ENCODE assay signal across 27 mouse cellular contexts in the genomic region with DNA sequence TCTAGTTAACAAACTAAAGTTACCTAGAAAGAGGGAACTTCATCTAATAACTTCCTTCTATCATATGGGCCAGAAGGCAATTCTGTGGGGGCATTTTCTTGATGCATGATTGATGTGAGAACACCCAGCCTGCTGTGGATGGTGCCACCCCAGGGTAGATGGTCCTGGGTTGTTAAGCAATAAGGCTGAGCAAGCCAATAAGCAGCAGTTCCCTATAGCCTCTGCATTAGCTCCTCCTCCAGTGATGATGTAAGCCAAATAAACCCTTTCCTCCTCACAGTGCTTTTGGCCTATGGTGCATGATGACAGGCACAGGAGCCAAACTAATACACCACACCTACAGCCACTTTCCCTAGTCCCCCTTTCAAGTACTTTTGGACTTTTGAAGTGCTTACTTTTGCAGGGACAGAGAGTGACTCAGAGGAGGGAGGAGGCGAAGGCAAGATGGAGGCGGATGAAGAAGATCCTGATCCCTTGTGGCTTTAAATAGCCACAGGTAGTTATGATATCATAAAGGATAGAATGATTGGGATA. TPM values are rescaled to one million over a fixed set of nuclear protein-coding genes. Genes with fewer than 3 reads are reported as not detected.
DNase-seq lines count a peak whose midpoint lies in the region; ATAC-seq and TF ChIP-seq lines count a peak whose summit lies in the region.
"Had no signal": no experiment of that assay in that cellular context is flagged by ENCODE, and none has a peak within 500 bp of the region (broad histone marks: within the 10 kb centered on the region; RNA-seq: fewer than 3 reads in every experiment).

No protein-coding gene starts in this region.

- H3K9me3 ChIP-seq in lung, embryonic 14.5 days (ENCODE audit: low read depth, low read length) = no peaks in the 10 kb centered on the region
- H3K9me3 ChIP-seq: embryonic facial prominence, embryonic 10.5 days; embryonic facial prominence, embryonic 13.5 days; forebrain, embryonic 12.5 days; forebrain, embryonic 15.5 days; heart, embryonic 10.5 days; heart, embryonic 13.5 days; hindbrain, embryonic 15.5 days had no signal

- H3K4me3 ChIP-seq in lung, embryonic 14.5 days (ENCODE audit: low read depth, low read length) = no peak overlapping the region
- H3K4me3 ChIP-seq: embryonic facial prominence, embryonic 10.5 days; embryonic facial prominence, embryonic 13.5 days; erythroblast, embryonic 14.5 days; forebrain, embryonic 12.5 days; forebrain, embryonic 15.5 days; heart, embryonic 10.5 days; heart, embryonic 13.5 days; hindbrain, embryonic 12.5 days; hindbrain, embryonic 15.5 days had no signal

- no peaks in the 10 kb centered on the region for H3K27me3 ChIP-seq in lung, embryonic 14.5 days (ENCODE audit: insufficient read depth, low read length)
- H3K27me3 ChIP-seq: embryonic facial prominence, embryonic 13.5 days; forebrain, embryonic 12.5 days; forebrain, embryonic 15.5 days; heart, embryonic 13.5 days; hindbrain, embryonic 12.5 days; hindbrain, embryonic 15.5 days had no signal

- no peaks in the 10 kb centered on the region for H3K4me1 ChIP-seq in lung, embryonic 14.5 days (ENCODE audit: insufficient read depth)
- H3K4me1 ChIP-seq: embryonic facial prominence, embryonic 10.5 days; embryonic facial prominence, embryonic 13.5 days; forebrain, embryonic 12.5 days; forebrain, embryonic 15.5 days; heart, embryonic 10.5 days; heart, embryonic 13.5 days; hindbrain, embryonic 12.5 days; hindbrain, embryonic 15.5 days had no signal

- DNase-seq in lung, embryonic 14.5 days = no peak
- DNase-seq in lung, postnatal 4 days = no peak
- DNase-seq in 416B (ENCODE audit: low read depth) = peak; percentile 30
- no peak for DNase-seq in left cerebral cortex, postnatal 10 days (ENCODE audit: extremely low spot score in 1 of 2, low spot score in 2 of 2)
- DNase-seq in heart, adult 8-10 months (ENCODE audit: low spot score) = no peak
- DNase-seq: adrenal gland, adult 2 months; adrenal gland, postnatal 14 days; cerebellum, adult 11 months; cerebellum, adult 2 months; cerebellum, adult 9-11 months; cerebellum, postnatal 25 days; embryo, embryonic 11 days; heart, adult 18-20 months; heart, postnatal 14 days; heart, postnatal 4 days had no signal

- no peak for TF ChIP-seq CTCF in lung, embryonic 14.5 days (IDR thresholded peaks at IDR 0.05; ENCODE audit: low read depth)

- intact Hi-C loops in left cerebral cortex, postnatal 10 days (cut with DNase I) = no loop called here

- peak; percentile 21; the same call in 1 of the 2 replicates for ATAC-seq in lung, embryonic 14.5 days (ENCODE audit: insufficient read depth)
- ATAC-seq in granulocyte monocyte progenitor cell, adult 5-6 weeks (replicated peaks; ENCODE audit: poor library complexity, severe bottlenecking) = peak; percentile 98
- ATAC-seq in megakaryocyte progenitor cell, adult 5-6 weeks (replicated peaks; ENCODE audit: poor library complexity) = peak; percentile 92
- ATAC-seq: CD4-positive, CD25-positive, alpha-beta regulatory T cell, adult 4 months; forebrain, embryonic 15.5 days had no signal

- no peak overlapping the region for H3K4me2 ChIP-seq in lung, embryonic 14.5 days
- H3K4me2 ChIP-seq: embryonic facial prominence, embryonic 13.5 days; forebrain, embryonic 12.5 days; forebrain, embryonic 15.5 days; heart, embryonic 13.5 days; hindbrain, embryonic 12.5 days; hindbrain, embryonic 15.5 days had no signal

- no peak overlapping the region for H3K27ac ChIP-seq in lung, embryonic 14.5 days (ENCODE audit: low read depth)
- H3K27ac ChIP-seq: embryonic facial prominence, embryonic 10.5 days; embryonic facial prominence, embryonic 13.5 days; forebrain, embryonic 12.5 days; forebrain, embryonic 15.5 days; heart, embryonic 10.5 days; heart, embryonic 13.5 days; hindbrain, embryonic 12.5 days; hindbrain, embryonic 15.5 days had no signal

- 76% methylated on average over 2 of the region's 2 CpGs for WGBS in lung, embryonic 14.5 days

- no peak overlapping the region for H3K9ac ChIP-seq in lung, embryonic 14.5 days
- H3K9ac ChIP-seq: embryonic facial prominence, embryonic 13.5 days; forebrain, embryonic 12.5 days; forebrain, embryonic 15.5 days; heart, embryonic 13.5 days; hindbrain, embryonic 12.5 days; hindbrain, embryonic 15.5 days had no signal

- H3K36me3 ChIP-seq in lung, embryonic 14.5 days (ENCODE audit: insufficient read depth) = no peaks in the 10 kb centered on the region
- H3K36me3 ChIP-seq: embryonic facial prominence, embryonic 10.5 days; embryonic facial prominence, embryonic 13.5 days; forebrain, embryonic 12.5 days; forebrain, embryonic 15.5 days; heart, embryonic 10.5 days; heart, embryonic 13.5 days; hindbrain, embryonic 12.5 days; hindbrain, embryonic 15.5 days had no signal

RNA-seq across cellular contexts. Expression of gene Tab2, which starts 12.8 kb away (rescaled TPM):
- 31.1 TPM in 2 replicates for polyA plus RNA-seq in lung, embryonic 14.5 days (2014; fragmentation: Nextera tagmentation; extraction: Ambion mirVana)
- total RNA-seq in granulocyte monocyte progenitor cell, adult 5-6 weeks (2014; fragmentation: Nextera tagmentation) = 97.2 and 121 TPM in 2 replicates
- 52.1 and 58.9 TPM in 2 replicates for total RNA-seq in granulocyte monocyte progenitor cell, adult 5-6 weeks (2017)
- total RNA-seq in megakaryocyte progenitor cell, adult 5-6 weeks (2015) = 157 and 200 TPM in 2 replicates
- total RNA-seq in megakaryocyte progenitor cell, adult 5-6 weeks (2017) = 51.8 and 68.7 TPM in 2 replicates
- 10 to 100 TPM; 57.8 to 61.9 TPM for total RNA-seq in left cerebral cortex, postnatal 10 days (2021)
- 10 to 100 TPM; 48.7 to 54.6 (median 51.3) TPM for total RNA-seq in heart, adult 8-10 months (2022)

Comparison
In these comparisons a context has a peak if more than half of its experiments do, and no peak if none do; other contexts are left out.
1. ATAC-seq: peak in every context shown above with its lines; median percentile 98 in granulocyte monocyte progenitor cell, adult 5-6 weeks; 92 in megakaryocyte progenitor cell, adult 5-6 weeks; 21 in lung, embryonic 14.5 days.